In the genomic region with DNA sequence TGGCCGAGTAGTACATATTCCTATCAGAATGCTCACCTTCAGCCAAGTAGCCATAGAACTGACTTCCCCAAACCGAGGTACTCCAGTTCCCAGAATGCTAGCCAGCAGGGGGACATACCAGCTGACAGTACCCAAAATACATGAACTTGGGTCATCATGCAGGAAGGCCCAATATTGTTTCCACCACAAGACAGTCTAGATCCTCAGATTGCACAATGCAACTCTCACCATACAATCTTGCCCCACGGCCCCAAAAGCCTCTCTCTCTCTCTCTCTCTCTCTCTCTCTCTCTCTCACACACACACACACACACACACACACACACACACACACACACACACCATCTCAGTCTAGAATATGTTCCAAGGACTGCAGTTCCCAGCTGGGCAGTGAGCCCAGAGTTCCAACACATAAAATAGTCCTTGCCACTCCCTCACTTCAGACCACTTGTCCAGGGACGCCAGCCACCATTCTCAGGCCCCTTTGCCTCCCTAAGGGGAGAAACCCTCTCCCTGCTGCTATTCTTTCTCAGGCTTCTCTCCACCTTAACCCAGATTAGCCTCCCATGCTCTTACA, we compare ENCODE assay signal across 13 mouse cellular contexts. TPM values are rescaled to one million over a fixed set of nuclear protein-coding genes. Genes with fewer than 3 reads are reported as not detected.
DNase-seq lines count a peak whose midpoint lies in the region; ATAC-seq lines count a peak whose summit lies in the region.
"Had no signal": no experiment of that assay in that cellular context is flagged by ENCODE, and none has a peak within 500 bp of the region (broad histone marks: within the 10 kb centered on the region; RNA-seq: fewer than 3 reads in every experiment).

No protein-coding gene starts in this region.

- no peaks in the 10 kb centered on the region for H3K27me3 ChIP-seq in hindbrain, embryonic 15.5 days
- H3K27me3 ChIP-seq in hindbrain, embryonic 13.5 days = peaks cover 6% of the 10 kb centered on the region; the same call in 1 of the 2 replicates
- H3K27me3 ChIP-seq: stomach, embryonic 15.5 days had no signal

- H3K36me3 ChIP-seq in hindbrain, embryonic 15.5 days = peaks cover 32% of the 10 kb centered on the region
- H3K36me3 ChIP-seq in hindbrain, embryonic 13.5 days = peaks cover 48% of the 10 kb centered on the region
- H3K36me3 ChIP-seq: liver, embryonic 15.5 days had no signal

- 0 out of 2 replicates have a peak overlapping the region, but pooled peaks have one; percentile 27 for H3K27ac ChIP-seq in hindbrain, embryonic 15.5 days (replicated peaks)
- H3K27ac ChIP-seq in hindbrain, embryonic 13.5 days = no peak overlapping the region
- H3K27ac ChIP-seq: liver, embryonic 15.5 days; stomach, embryonic 15.5 days had no signal

- H3K9me3 ChIP-seq in hindbrain, embryonic 15.5 days = no peaks in the 10 kb centered on the region
- H3K9me3 ChIP-seq in hindbrain, embryonic 13.5 days = no peaks in the 10 kb centered on the region
- H3K9me3 ChIP-seq: liver, embryonic 15.5 days; stomach, embryonic 15.5 days had no signal

- ATAC-seq in hindbrain, embryonic 15.5 days (ENCODE audit: low FRiP score, low read depth) = no peak
- ATAC-seq in hindbrain, embryonic 13.5 days (ENCODE audit: low FRiP score) = no peak
- ATAC-seq: activated CD4-positive, CD25-positive, alpha-beta regulatory T cell, adult 4 months had no signal

- no peak overlapping the region for H3K4me3 ChIP-seq in hindbrain, embryonic 15.5 days
- no peak overlapping the region for H3K4me3 ChIP-seq in hindbrain, embryonic 13.5 days
- H3K4me3 ChIP-seq: erythroblast, embryonic 14.5 days; liver, embryonic 15.5 days; stomach, embryonic 15.5 days had no signal

- no peak overlapping the region for H3K4me2 ChIP-seq in hindbrain, embryonic 15.5 days
- no peak overlapping the region for H3K4me2 ChIP-seq in hindbrain, embryonic 13.5 days
- H3K4me2 ChIP-seq: liver, embryonic 15.5 days; stomach, embryonic 15.5 days had no signal

- H3K4me1 ChIP-seq in hindbrain, embryonic 15.5 days (replicated peaks) = peaks cover 38% of the 10 kb centered on the region
- peaks cover 53% of the 10 kb centered on the region for H3K4me1 ChIP-seq in hindbrain, embryonic 13.5 days (replicated peaks)

- H3K9ac ChIP-seq in hindbrain, embryonic 15.5 days = no peak overlapping the region
- H3K9ac ChIP-seq in hindbrain, embryonic 13.5 days = no peak overlapping the region
- H3K9ac ChIP-seq: liver, embryonic 15.5 days; stomach, embryonic 15.5 days had no signal

- WGBS in hindbrain, embryonic 15.5 days = 71% methylated on average over 4 of the region's 4 CpGs
- WGBS in hindbrain, embryonic 13.5 days = 81% methylated on average over 4 of the region's 4 CpGs

- DNase-seq in testis, postnatal 10 days (ENCODE audit: low spot score) = peak; percentile 74
- no peak for DNase-seq in testis, postnatal 14 days (ENCODE audit: low spot score)
- peak; percentile 76 to 83 for DNase-seq in heart, postnatal 10 days
- no peak for DNase-seq in spleen, postnatal 14 days (ENCODE audit: low spot score in 2 of 2)
- DNase-seq in frontal cortex, adult 2 months (ENCODE audit: extremely low spot score in 1 of 2, low spot score in 1 of 2) = no peak
- DNase-seq in liver = no peak

- intact Hi-C loops in heart, postnatal 10 days (cut with DNase I) = no loop called here

RNA-seq across cellular contexts. Expression of gene Kcnh2, which starts 24.5 kb away (rescaled TPM):
- 13.0 and 17.9 TPM in 2 replicates for polyA plus RNA-seq in hindbrain, embryonic 15.5 days (2015; fragmentation: Nextera tagmentation; extraction: Ambion mirVana)
- 12.8 and 14.2 TPM in 2 replicates for polyA plus RNA-seq in hindbrain, embryonic 13.5 days (2015; fragmentation: Nextera tagmentation; extraction: Ambion mirVana)
- total RNA-seq in heart, postnatal 10 days (2021) = 10 to 100 TPM; 90.5 to 93.9 TPM
- polyA plus RNA-seq in frontal cortex, adult 2 months (2012; rRNA removed) = 65.0 and 65.8 TPM in 2 replicates
- polyA plus RNA-seq: erythroblast, embryonic 14.5 days had no signal

RNA-seq across cellular contexts. Expression of gene Nos3, which starts 37.7 kb away (rescaled TPM):
- polyA plus RNA-seq in hindbrain, embryonic 15.5 days (2015; fragmentation: Nextera tagmentation; extraction: Ambion mirVana) = 9.6 and 10.7 TPM in 2 replicates
- polyA plus RNA-seq in hindbrain, embryonic 13.5 days (2015; fragmentation: Nextera tagmentation; extraction: Ambion mirVana) = 9.8 and 10.2 TPM in 2 replicates
- 10 to 100 TPM; 44.0 to 44.4 TPM for total RNA-seq in heart, postnatal 10 days (2021)
- 10.1 and 10.7 TPM in 2 replicates for polyA plus RNA-seq in frontal cortex, adult 2 months (2012; rRNA removed)
- total RNA-seq: hematopoietic stem cell, adult 5-6 weeks had no signal

Comparison
In these comparisons a context has a peak if more than half of its experiments do, and no peak if none do; other contexts are left out.
1. DNase-seq: peak in testis, postnatal 10 days (single experiment) and heart, postnatal 10 days (2 of 2); none in testis, postnatal 14 days (single experiment), spleen, postnatal 14 days (0 of 2), frontal cortex, adult 2 months (0 of 2) and liver (single experiment).